Mouse (Mus musculus) liver, embryonic 14.5 days (tissue): ENCODE measurements at regions not wholly inside any gene's neighbourhood (a gene's known extent, or its start where the extent isn't known, plus 50 kb on each side); places are given as distances from the start of the nearest gene placed in this dataset.

Source experiments
- CTCF ChIP-seq: IDR thresholded peaks from 2 replicates; pipeline ENCODE4 v1.5.1; 2016; ENCODE audit warnings: antibody characterized with exemption, low read depth, control low read depth
- EP300 ChIP-seq: IDR thresholded peaks from 2 replicates; pipeline ENCODE4 v1.6.1; 2016; ENCODE audit warnings: antibody characterized with exemption, low read depth

GRCm38 (mm10) chr8:15610217-15610616, 564.3 kb upstream of the BB014433 start:
- TF ChIP-seq CTCF (no peak), EP300 (no peak)
